Mouse (Mus musculus) erythroblast, embryonic 14.5 days (primary cell): ENCODE results near the gene Rom1. TPM values are rescaled to one million over a fixed set of nuclear protein-coding genes. Genes with fewer than 3 reads are reported as not detected.

ENCODE experiments used
- H3K27me3 ChIP-seq: 2 replicates; pipeline ENCODE4 v1.6.1; 2012; ENCODE audit warnings: inconsistent platforms; ENCODE audit not compliant: control insufficient read depth
- H3K36me3 ChIP-seq: 2 replicates; pipeline ENCODE4 v1.6.1; 2012; ENCODE audit warnings: mild to moderate bottlenecking, inconsistent platforms; ENCODE audit not compliant: control insufficient read depth
- H3K4me1 ChIP-seq: 2 replicates; pipeline ENCODE4 v1.6.1; 2012; ENCODE audit warnings: inconsistent platforms; ENCODE audit not compliant: control insufficient read depth
- H3K4me3 ChIP-seq: replicated peaks from 2 replicates; pipeline ENCODE3; 2012; ENCODE audit warnings: moderate library complexity, mild to moderate bottlenecking, inconsistent platforms
- H3K9me3 ChIP-seq: 2 replicates; pipeline ENCODE4 v1.6.1; 2012; ENCODE audit warnings: low read length, inconsistent platforms, mixed read lengths; ENCODE audit not compliant: control insufficient read depth
- GATA1 ChIP-seq: IDR thresholded peaks from 2 replicates; pipeline ENCODE4 v1.6.1; 2012; ENCODE audit warnings: low read length, inconsistent platforms, mixed read lengths
- TAL1 ChIP-seq: IDR thresholded peaks from 3 replicates; pipeline ENCODE4 v1.6.1; 2012; ENCODE audit warnings: low read length, inconsistent platforms, mixed read lengths
- polyA plus RNA-seq: library from polyadenylated mRNA; stranded (reverse); fragments of >175 nt; gene quantifications from 2 replicates; pipeline ENCODE4 v1.2.3, GENCODE M21; 2012

The Rom1 gene
- polyA plus RNA-seq, 1 experiment: 0.57 TPM

GRCm38 (mm10) chr19:8928689-8929223 is 400 bp downstream of the Rom1 start:
- no peaks in the 10 kb centered on the region for H3K9me3 ChIP-seq
- H3K36me3 ChIP-seq: peaks cover 64% of the 10 kb centered on the region
- H3K4me3 ChIP-seq: peak overlapping the region; percentile 84
- peaks cover 70% of the 10 kb centered on the region for H3K4me1 ChIP-seq
- TF ChIP-seq TAL1: no peak
- no peak for TF ChIP-seq GATA1
- no peaks in the 10 kb centered on the region for H3K27me3 ChIP-seq

- TF ChIP-seq TAL1 (no peak), GATA1 (no peak)
- no peaks in the 10 kb centered on the region for H3K9me3 ChIP-seq
- H3K27me3 ChIP-seq: no peaks in the 10 kb centered on the region
- H3K36me3 ChIP-seq: peaks cover 64% of the 10 kb centered on the region
- H3K4me3 ChIP-seq: no peak overlapping the region
- peaks cover 76% of the 10 kb centered on the region for H3K4me1 ChIP-seq
Measured at GRCm38 (mm10) chr19:8927891-8928525, 1.1 kb downstream of the Rom1 start.

GRCm38 (mm10) chr19:8926766-8927165 is 2.4 kb downstream of the Rom1 start:
- H3K4me3 ChIP-seq: no peak overlapping the region
- no peaks in the 10 kb centered on the region for H3K9me3 ChIP-seq
- peaks cover 84% of the 10 kb centered on the region for H3K4me1 ChIP-seq
- TF ChIP-seq GATA1 (no peak), TAL1 (no peak)
- H3K27me3 ChIP-seq: no peaks in the 10 kb centered on the region
- H3K36me3 ChIP-seq: peaks cover 69% of the 10 kb centered on the region

DNA sequence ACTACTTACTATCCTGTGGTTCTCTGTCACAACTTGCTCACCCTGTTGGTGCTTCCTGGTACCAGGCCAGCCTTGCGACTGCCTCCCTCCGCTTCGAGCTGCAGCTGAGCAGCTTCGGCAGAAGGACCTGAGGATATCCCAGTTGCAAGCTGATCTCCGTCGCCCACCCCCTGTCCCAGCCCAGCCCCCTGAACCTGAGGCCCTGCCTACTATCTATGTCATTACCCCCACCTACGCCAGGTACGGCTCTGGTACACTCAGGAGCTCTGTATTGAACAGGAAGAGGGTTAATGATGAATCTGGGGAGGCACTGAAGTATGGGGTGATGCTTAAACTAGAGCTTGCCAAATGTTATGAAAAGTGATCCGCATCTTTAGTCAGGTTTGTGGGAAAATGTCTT is 7.4 kb downstream of the Rom1 start:
- Histone ChIP-seq H3K4me1 (peaks cover 58% of the 10 kb centered on the region), H3K27me3 (no peaks in the 10 kb centered on the region), H3K36me3 (peaks cover 50% of the 10 kb centered on the region), H3K9me3 (no peaks in the 10 kb centered on the region), H3K4me3 (peak overlapping the region; percentile 95)
- TF ChIP-seq GATA1 (no peak), TAL1 (no peak)

- H3K27me3 ChIP-seq: no peaks in the 10 kb centered on the region
- no peak for TF ChIP-seq TAL1
- TF ChIP-seq GATA1: no peak
Measured at GRCm38 (mm10) chr19:8920836-8921291, 8.3 kb downstream of the Rom1 start.

GRCm38 (mm10) chr19:8920073-8920736 is 9.0 kb downstream of the Rom1 start, which contains the start of gene B3gat3:
TSS of gene B3gat3 (plus strand) at chr19:8920374.
- peaks cover 50% of the 10 kb centered on the region for H3K36me3 ChIP-seq
- H3K4me3 ChIP-seq: peak within 1 kb of the TSS; percentile 95
- H3K9me3 ChIP-seq: no peaks in the 10 kb centered on the region
- H3K4me1 ChIP-seq: peaks cover 43% of the 10 kb centered on the region
- no peaks in the 10 kb centered on the region for H3K27me3 ChIP-seq
- TF ChIP-seq GATA1: no peak
- TF ChIP-seq TAL1: no peak

More at GRCm38 (mm10) chr19:8920836-8921291, 8.3 kb downstream of the Rom1 start:
- H3K36me3 ChIP-seq: peaks cover 50% of the 10 kb centered on the region
- peaks cover 49% of the 10 kb centered on the region for H3K4me1 ChIP-seq
- no peaks in the 10 kb centered on the region for H3K9me3 ChIP-seq
- peak overlapping the region; percentile 95 for H3K4me3 ChIP-seq

- peaks cover 53% of the 10 kb centered on the region for H3K36me3 ChIP-seq
- H3K4me1 ChIP-seq: peaks cover 41% of the 10 kb centered on the region
- peak overlapping the region; percentile 95 for H3K4me3 ChIP-seq
- H3K9me3 ChIP-seq: no peaks in the 10 kb centered on the region
- TF ChIP-seq TAL1 (no peak), GATA1 (no peak)
- no peaks in the 10 kb centered on the region for H3K27me3 ChIP-seq
Measured at GRCm38 (mm10) chr19:8919684-8920072, 9.5 kb downstream of the Rom1 start.

- H3K36me3 ChIP-seq: peaks cover 55% of the 10 kb centered on the region
- no peaks in the 10 kb centered on the region for H3K27me3 ChIP-seq
- TF ChIP-seq TAL1: no peak
- TF ChIP-seq GATA1: no peak
- no peaks in the 10 kb centered on the region for H3K9me3 ChIP-seq
- peaks cover 37% of the 10 kb centered on the region for H3K4me1 ChIP-seq
- no peak overlapping the region for H3K4me3 ChIP-seq
Measured at GRCm38 (mm10) chr19:8919000-8919399, 10.2 kb downstream of the Rom1 start.

GRCm38 (mm10) chr19:8914212-8914611 is 14.9 kb downstream of the Rom1 start:
- TF ChIP-seq GATA1 (no peak), TAL1 (no peak)
- Histone ChIP-seq H3K4me1 (peaks cover 2% of the 10 kb centered on the region), H3K4me3 (no peak overlapping the region), H3K27me3 (no peaks in the 10 kb centered on the region), H3K36me3 (peaks cover 82% of the 10 kb centered on the region), H3K9me3 (no peaks in the 10 kb centered on the region)
